Mouse (Mus musculus) cerebellum, adult 11 months (tissue): Measurements from ENCODE around the gene Sv2c.
"Not testable (repeated sequence)": the region's sequence is repeated elsewhere in the genome, so short reads cannot be mapped to it uniquely, and the experiment has no call there.

ENCODE experiments used
- DNase-seq: peaks from one replicate; pipeline ENCODE4 v3.0.0; 2022

Gene Sv2c

DNA sequence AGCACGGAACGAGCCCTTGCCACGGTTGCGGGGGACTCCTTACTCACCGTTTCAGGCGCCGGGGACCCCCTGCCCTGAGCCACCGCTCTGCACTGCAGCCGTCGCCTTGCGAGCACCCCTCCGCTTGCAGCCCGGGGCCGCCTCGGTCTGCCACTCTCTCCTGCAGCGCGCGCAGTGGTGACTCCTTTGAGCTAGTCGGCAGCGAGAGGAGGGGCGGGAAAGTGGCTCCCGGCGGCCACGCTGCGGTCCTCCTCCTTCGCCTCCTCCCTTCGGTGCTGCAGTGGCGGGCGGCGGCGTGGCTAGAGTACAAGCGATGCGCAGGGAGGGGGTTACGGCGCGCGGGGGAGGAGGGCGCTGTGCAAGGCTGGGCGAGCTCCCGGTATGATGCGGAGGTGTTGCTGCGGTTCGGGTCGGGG lies at the start of gene Sv2c:
Gene Sv2c (minus strand): TSS at position 177 of the 416 bp plus-strand sequence.
- DNase-seq = no peak

GRCm38 (mm10) chr13:96180671-96181161 lies 48.3 kb upstream of the Sv2c start:
- no peak for DNase-seq

DNA sequence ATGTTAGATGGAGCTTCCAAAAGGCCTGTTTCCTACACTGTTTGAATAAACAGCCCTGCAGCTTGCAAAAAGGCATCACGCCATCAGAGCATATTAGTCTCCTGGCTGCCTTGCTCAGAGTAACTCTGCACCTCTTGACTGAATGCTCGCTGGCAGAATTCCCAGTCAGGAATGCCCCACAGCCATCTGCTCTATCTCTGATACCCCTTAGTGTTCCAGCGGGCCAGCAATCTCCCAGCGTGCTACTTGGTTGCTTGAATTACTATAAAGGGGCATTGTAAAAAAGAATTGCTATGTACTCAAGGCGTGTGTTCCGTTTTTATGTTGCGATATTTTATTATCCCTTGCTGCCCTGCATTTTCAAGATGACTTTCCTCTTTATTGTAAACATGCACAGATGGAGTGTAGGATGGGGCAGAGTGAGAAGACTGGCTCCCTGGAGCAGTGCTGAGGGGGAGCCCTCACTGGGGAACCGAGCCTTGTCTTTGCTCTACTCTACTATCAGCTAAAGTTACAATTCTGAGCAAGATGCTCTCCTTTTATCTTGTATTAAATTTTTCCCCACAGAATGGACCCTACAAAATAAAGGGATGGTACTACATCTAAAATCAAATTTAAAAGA lies 43.3 kb upstream of the Sv2c start:
- peak; percentile 90 for DNase-seq

DNA sequence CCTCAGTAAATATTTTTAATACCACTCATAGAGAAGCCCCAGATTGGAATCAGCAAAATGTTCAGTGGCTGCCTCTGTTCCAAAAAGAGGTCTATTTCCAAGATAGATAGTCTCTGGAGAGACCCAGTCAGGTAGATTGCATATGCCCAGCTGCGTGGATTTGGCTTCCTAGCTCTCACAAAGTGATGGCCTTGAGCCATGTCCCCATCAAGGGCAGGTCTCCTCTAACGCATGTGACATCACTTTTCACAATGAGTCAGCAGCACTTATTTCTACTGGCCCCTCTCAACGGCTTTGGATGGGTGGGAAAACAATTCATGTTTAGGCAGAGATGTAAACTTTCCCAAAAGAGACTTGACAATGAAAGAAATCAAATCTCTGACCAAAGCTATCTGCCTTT lies 41.3 kb upstream of the Sv2c start:
- no peak for DNase-seq

DNA sequence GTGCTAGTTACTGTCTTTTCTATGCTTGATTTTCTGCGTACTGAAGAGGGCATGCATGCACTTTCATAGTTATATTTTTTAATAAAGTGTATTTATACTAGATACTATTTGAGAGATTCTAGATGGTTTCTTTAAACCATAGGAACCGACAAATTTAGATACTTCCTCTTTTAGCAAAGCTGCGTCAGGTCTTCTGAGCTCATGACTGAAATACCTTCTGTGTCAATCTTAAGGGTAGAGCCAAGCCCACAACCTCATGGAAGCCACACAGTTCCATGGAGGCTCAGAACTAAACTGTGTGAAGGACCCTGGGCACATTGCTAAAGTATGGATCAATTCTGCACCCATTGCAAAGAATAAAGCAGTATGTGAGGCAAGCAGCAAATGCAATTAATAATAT lies 39.9 kb upstream of the Sv2c start:
- no peak for DNase-seq

DNA sequence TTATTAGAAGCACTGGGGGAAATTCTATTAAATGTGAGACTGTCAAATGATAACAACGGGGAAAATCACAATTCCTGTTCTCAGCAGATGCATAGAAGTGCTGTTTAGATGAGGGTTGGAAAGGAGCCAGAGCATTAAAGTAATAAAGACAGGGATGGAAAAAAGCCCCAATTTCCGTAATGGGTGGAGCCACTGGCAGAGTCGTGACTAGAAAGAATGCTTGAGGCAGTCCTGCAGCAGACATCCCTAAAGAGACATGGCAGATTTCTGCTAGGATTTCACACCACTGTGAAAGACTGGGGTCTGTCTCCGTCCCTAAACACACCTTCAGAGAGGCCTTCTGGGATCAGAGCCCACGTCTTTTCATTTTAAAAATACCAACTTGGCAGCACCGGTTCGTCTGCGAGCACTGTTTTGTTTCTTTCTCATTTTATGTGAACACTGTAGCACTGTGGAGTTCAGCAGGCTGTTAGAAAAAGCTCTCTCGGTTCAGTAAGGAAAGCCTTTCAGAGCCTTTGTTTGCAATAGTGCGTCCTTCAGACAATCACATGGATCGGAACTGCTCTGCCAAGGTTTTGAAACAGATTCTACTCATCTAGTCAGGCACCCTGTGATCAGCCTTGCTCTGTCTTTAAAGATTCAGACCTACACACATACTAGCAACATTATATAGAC lies 36.8 kb upstream of the Sv2c start:
- no peak for DNase-seq

- no peak for DNase-seq
Measured at GRCm38 (mm10) chr13:96166593-96166992, 34.2 kb upstream of the Sv2c start.

- DNase-seq = no peak
Measured at GRCm38 (mm10) chr13:96133363-96134100, 1.2 kb upstream of the Sv2c start.

DNA sequence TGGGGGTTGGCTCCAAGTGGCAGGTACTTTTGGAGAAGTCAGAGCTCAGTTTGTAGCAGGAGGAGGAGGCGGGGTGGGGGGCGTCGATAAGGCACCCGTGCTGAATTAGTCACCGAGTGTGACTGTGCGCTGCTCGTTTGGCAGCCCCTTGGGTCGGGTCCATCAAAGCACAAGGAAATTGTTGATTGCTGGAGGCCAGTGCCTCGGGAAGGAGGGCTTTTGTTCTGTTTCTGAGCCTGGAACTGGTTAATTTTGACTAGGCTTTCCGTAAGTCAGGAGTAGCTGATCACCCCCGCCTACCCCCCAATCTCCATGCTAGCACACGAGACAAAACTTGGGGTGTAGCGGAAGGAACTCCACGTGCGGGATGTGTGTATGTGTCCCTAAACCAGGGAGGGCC lies 456 bp upstream of the Sv2c start:
- DNase-seq = no peak

GRCm38 (mm10) chr13:96131911-96132310 lies 466 bp downstream of the Sv2c start:
- no peak for DNase-seq

GRCm38 (mm10) chr13:96131050-96131449 lies 1.3 kb downstream of the Sv2c start:
- DNase-seq = peak; percentile 8

DNA sequence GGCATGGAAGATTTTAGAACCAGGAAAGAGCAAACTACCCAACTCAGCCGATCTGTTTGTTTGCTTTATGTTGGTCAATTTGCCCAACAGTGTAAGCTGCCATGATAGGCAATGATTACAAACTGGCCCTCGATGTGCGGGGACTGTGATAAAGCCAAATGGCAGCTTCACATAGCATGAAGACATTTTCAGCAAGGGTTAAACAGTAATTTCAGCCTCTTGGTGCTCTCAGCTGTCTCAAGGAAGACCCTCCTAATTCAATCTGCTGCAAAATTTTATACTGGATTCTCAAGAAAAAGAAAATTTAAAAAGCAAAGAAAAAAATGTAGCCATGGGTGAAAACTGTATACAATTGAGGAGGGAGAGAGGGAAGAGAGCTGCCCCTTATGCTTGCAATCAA lies 3.3 kb downstream of the Sv2c start:
- DNase-seq = no peak

DNA sequence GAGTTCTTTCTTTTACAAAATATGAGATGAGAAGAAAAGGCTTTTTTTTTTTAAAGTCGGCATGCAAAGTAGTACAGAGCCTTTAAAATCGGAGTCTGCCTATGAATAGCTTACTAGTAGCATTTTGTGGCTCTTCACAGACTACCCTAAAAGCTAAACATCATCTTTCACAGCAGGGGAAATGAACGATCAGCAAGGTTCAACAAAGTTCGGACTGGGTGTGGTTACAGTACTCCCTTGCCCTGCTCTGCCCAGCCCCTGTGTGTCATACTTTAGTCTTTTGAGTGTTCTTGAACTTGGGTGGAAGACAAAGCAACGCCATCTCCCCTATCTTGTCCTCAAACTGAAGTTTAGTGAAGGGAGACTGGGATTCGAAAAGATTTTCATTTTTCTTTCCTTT lies 5.7 kb downstream of the Sv2c start:
- DNase-seq = no peak

GRCm38 (mm10) chr13:96125011-96125410 lies 7.4 kb downstream of the Sv2c start:
- DNase-seq = no peak

- DNase-seq = no peak
Measured at GRCm38 (mm10) chr13:96112711-96113110, 19.7 kb downstream of the Sv2c start.

DNA sequence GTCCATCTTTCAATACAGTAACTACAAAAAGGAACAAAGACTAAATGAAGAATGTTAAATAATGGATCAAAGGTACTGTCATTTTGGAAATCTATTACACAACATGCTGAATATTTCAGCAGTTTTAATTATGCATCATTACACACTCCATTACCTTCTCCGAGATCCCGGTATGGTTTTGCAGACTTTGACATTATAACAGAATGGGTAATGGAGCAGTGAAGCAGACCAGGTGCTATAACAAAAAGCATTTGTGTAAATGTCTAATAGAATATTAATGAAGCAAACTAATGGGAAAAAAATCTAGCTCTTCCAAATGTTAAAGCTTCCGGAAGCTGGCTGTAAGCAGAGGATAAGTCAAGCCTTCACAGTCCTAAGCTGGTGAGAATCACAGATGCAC lies 21.6 kb downstream of the Sv2c start:
- DNase-seq = no peak

DNA sequence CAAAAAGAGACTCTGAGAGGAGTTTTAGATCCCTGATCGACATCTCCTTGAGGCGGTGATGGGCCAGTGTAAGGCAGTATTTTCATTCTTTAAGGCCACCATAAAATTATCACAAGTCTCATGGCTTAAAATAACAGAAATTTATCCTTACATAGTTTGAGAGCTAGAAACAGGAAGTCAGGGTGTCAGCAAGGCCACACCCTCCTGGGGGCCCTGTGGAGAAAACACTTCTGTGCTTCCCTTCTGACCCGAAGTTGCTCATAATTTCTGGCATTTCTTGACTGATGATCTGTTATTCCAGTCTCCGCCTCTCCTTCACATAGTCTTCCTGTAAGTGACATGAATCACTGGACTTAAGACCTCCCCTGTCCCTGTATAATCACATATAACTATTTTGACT lies 26.0 kb downstream of the Sv2c start:
- DNase-seq = no peak

DNA sequence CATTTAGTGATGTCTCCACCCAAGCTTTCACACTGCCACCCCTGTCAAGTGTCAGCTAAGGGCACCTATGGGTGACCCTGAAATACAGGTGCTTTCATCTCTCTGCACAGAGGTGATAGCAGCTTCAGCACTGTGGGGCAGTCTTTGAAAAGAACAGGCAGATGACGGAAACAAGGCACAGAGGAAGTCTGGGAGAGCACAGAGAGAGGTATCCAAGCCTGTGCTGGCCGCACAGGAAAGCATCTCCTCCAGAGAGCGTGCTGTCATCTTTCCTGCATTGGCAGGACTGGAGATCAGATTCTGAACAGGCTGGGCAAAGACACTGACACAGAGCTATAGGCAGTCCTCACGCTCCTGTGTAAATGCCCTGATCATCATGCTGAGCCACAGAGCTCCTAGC lies 41.4 kb downstream of the Sv2c start:
- DNase-seq = no peak

DNA sequence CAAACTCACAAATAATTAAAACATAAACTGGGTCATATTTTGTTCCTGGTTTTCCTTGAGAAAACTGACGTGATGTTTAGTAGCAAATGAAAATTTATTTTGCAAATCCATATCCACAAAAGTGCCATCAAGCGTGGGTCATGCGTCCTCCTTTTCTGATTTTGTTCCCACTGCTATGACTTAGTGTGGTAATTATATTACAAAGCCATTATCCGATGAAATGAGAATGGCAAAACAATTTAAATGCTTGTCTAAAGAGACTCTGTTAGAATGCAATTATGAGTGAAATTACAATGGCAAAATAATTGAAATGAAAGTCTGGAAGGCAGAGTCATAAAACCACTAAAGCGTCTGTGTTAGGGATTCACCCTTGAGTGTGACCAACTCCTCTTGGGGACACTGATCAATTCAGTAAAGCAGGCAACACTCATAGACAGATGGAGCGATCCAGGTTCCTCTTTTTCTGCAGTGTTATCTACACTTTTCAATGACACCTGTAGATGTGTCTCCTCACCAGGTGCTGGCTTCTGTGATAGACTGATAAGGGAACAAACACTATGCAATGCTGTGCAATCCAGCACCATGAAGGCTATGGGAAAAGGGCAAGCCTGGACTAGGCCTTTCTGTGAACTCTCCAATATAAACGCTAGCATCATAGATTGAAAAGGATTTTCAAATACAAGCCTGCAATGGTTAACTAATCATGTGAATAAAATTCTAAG lies 46.6 kb downstream of the Sv2c start:
- no peak for DNase-seq

DNA sequence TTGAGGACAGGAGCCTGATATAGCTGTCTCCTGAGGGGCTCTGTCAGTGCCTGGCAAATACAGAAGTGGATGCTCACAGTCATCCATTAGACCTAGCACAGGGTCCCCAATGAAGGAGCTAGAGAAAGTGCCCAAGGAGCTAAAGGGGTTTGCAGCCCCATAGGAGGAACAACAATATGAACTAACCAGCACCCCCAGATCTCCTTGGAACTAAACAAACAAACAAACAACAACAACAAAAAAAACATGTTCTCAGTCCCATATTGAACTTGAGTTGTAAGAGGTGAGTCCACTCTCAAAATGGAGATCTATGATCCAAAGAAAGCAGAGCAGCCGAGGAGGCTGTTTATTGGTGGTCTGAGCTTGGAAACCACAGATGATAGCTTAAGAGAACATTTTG lies 50.6 kb downstream of the Sv2c start, which contains the start of gene Gm17190:
Gene Gm17190 (plus strand): TSS at position 301 of the 400 bp plus-strand sequence.
- DNase-seq = not testable (repeated sequence)

DNA sequence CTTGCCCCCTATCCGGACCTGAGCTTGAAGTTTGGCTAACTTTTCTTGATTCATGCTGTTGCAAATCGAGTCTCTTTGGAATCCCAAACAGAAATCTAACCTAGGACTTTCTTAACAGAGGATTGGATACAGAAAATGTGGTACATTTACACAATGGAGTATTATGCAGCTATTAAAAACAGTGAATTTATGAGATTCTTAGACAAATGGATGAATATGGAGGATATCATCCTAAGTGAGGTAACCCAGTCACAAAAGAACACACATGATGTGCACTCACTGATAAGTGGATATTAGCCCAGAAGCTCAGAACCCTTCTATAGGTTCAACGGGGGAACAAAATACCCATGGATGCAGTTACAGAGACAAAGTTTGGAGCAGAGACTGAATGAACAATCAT lies 51.1 kb downstream of the Sv2c start, which contains the start of gene Gm20075:
Gene Gm20075 (minus strand): TSS at position 101 of the 400 bp plus-strand sequence.
- DNase-seq = not testable (repeated sequence)

GRCm38 (mm10) chr13:96073555-96073954 lies 58.8 kb downstream of the Sv2c start:
- no peak for DNase-seq

- no peak for DNase-seq
Measured at GRCm38 (mm10) chr13:96052755-96053154, 79.6 kb downstream of the Sv2c start.
